Mouse (Mus musculus): ENCODE measurements around the gene Efcab6. TPM values are rescaled to one million over a fixed set of nuclear protein-coding genes. Genes with fewer than 3 reads are reported as not detected.

Efcab6 gene
- polyA plus RNA-seq, 1 experiment from 2014 or later = 0.33 TPM

GRCm38 (mm10) chr15:83997550-83997949 lies 67.6 kb downstream of the Efcab6 start:
- Histone ChIP-seq H3K27me3 (ENCODE audit: insufficient read depth, low read length) (no peaks in the 10 kb centered on the region), H3K36me3 (ENCODE audit: insufficient read depth) (no peaks in the 10 kb centered on the region), H3K27ac (ENCODE audit: low read depth) (peak overlapping the region; percentile 89), H3K4me3 (ENCODE audit: low read depth, low read length) (no peak overlapping the region), H3K4me1 (ENCODE audit: insufficient read depth) (peaks cover 12% of the 10 kb centered on the region; the same call in 1 of the 2 replicates), H3K9me3 (ENCODE audit: low read depth, low read length) (no peaks in the 10 kb centered on the region), H3K4me2 (peak overlapping the region; percentile 25; the same call in 1 of the 2 replicates), H3K9ac (no peak overlapping the region)
- TF ChIP-seq CTCF (IDR thresholded peaks at IDR 0.05; ENCODE audit: low read depth) = peak; percentile 49
- peak; percentile 80 for DNase-seq
- peak; percentile 94 for ATAC-seq (ENCODE audit: insufficient read depth)
- WGBS = 8% methylated on average over 4 of the region's 4 CpGs

GRCm38 (mm10) chr15:83996864-83997263 lies 68.3 kb downstream of the Efcab6 start:
- TF ChIP-seq CTCF (IDR thresholded peaks at IDR 0.05; ENCODE audit: low read depth) = no peak
- no peaks in the 10 kb centered on the region for H3K9me3 ChIP-seq (ENCODE audit: low read depth, low read length)
- H3K27ac ChIP-seq (ENCODE audit: low read depth) = peak overlapping the region; percentile 89
- 45% methylated on average over 7 of the region's 7 CpGs for WGBS
- H3K27me3 ChIP-seq (ENCODE audit: insufficient read depth, low read length) = no peaks in the 10 kb centered on the region
- H3K4me3 ChIP-seq (ENCODE audit: low read depth, low read length) = no peak overlapping the region
- H3K36me3 ChIP-seq (ENCODE audit: insufficient read depth) = no peaks in the 10 kb centered on the region
- H3K4me2 ChIP-seq = no peak overlapping the region
- DNase-seq (peak; percentile 79), ATAC-seq (ENCODE audit: insufficient read depth) (peak; percentile 29)
- H3K4me1 ChIP-seq (ENCODE audit: insufficient read depth) = peaks cover 12% of the 10 kb centered on the region; the same call in 1 of the 2 replicates
- no peak overlapping the region for H3K9ac ChIP-seq

GRCm38 (mm10) chr15:83992191-83992590 lies 73.0 kb downstream of the Efcab6 start:
- no peaks in the 10 kb centered on the region for H3K27me3 ChIP-seq (ENCODE audit: insufficient read depth, low read length)

GRCm38 (mm10) chr15:83991461-83991860 lies 73.7 kb downstream of the Efcab6 start:
- ATAC-seq (ENCODE audit: insufficient read depth) (peak; percentile 69; the same call in 1 of the 2 replicates), DNase-seq (peak; percentile 65)
- Histone ChIP-seq H3K9ac (no peak overlapping the region), H3K27me3 (ENCODE audit: insufficient read depth, low read length) (no peaks in the 10 kb centered on the region), H3K36me3 (ENCODE audit: insufficient read depth) (no peaks in the 10 kb centered on the region), H3K4me3 (ENCODE audit: low read depth, low read length) (no peak overlapping the region), H3K4me2 (no peak overlapping the region), H3K4me1 (ENCODE audit: insufficient read depth) (peaks cover 3% of the 10 kb centered on the region; the same call in 1 of the 2 replicates), H3K9me3 (ENCODE audit: low read depth, low read length) (no peaks in the 10 kb centered on the region), H3K27ac (ENCODE audit: low read depth) (no peak overlapping the region)
- 4% methylated on average over 3 of the region's 3 CpGs for WGBS
- no peak for TF ChIP-seq CTCF (IDR thresholded peaks at IDR 0.05; ENCODE audit: low read depth)

More at GRCm38 (mm10) chr15:83992191-83992590, 73.0 kb downstream of the Efcab6 start:
- no peaks in the 10 kb centered on the region for H3K9me3 ChIP-seq (ENCODE audit: low read depth, low read length)
- ATAC-seq (ENCODE audit: insufficient read depth) (no peak), DNase-seq (no peak)
- no peaks in the 10 kb centered on the region for H3K36me3 ChIP-seq (ENCODE audit: insufficient read depth)
- no peak for TF ChIP-seq CTCF (IDR thresholded peaks at IDR 0.05; ENCODE audit: low read depth)
- H3K9ac ChIP-seq = no peak overlapping the region
- H3K4me1 ChIP-seq (ENCODE audit: insufficient read depth) = peaks cover 4% of the 10 kb centered on the region; the same call in 1 of the 2 replicates
- WGBS = 65% methylated on average over 15 of the region's 15 CpGs
- no peak overlapping the region for H3K4me3 ChIP-seq (ENCODE audit: low read depth, low read length)
- no peak overlapping the region for H3K4me2 ChIP-seq
- H3K27ac ChIP-seq (ENCODE audit: low read depth) = no peak overlapping the region

GRCm38 (mm10) chr15:83989241-83989640 lies 75.9 kb downstream of the Efcab6 start:
- 84% methylated on average over 5 of the region's 5 CpGs for WGBS
- DNase-seq = no peak
- H3K9me3 ChIP-seq (ENCODE audit: low read depth, low read length) = no peaks in the 10 kb centered on the region
- no peaks in the 10 kb centered on the region for H3K36me3 ChIP-seq (ENCODE audit: insufficient read depth)
- H3K4me1 ChIP-seq (ENCODE audit: insufficient read depth) = no peaks in the 10 kb centered on the region
- no peak overlapping the region for H3K9ac ChIP-seq
- H3K27me3 ChIP-seq (ENCODE audit: insufficient read depth, low read length) = no peaks in the 10 kb centered on the region
- no peak for TF ChIP-seq CTCF (IDR thresholded peaks at IDR 0.05; ENCODE audit: low read depth)
- no peak overlapping the region for H3K27ac ChIP-seq (ENCODE audit: low read depth)
- no peak for ATAC-seq (ENCODE audit: insufficient read depth)
- no peak overlapping the region for H3K4me2 ChIP-seq
- H3K4me3 ChIP-seq (ENCODE audit: low read depth, low read length) = no peak overlapping the region

- 40% methylated on average over 7 of the region's 7 CpGs for WGBS
- no peak for DNase-seq
- H3K27me3 ChIP-seq (ENCODE audit: insufficient read depth, low read length) = no peaks in the 10 kb centered on the region
These were observed 77.1 kb downstream of the Efcab6 start for GRCm38 (mm10) chr15:83988087-83988486.

GRCm38 (mm10) chr15:83982186-83982936 lies 82.8 kb downstream of the Efcab6 start:
- H3K4me1 ChIP-seq (ENCODE audit: insufficient read depth) = no peaks in the 10 kb centered on the region
- ATAC-seq (ENCODE audit: insufficient read depth) (no peak), DNase-seq (peak; percentile 67)
- no peaks in the 10 kb centered on the region for H3K27me3 ChIP-seq (ENCODE audit: insufficient read depth, low read length)
- H3K4me2 ChIP-seq = no peak overlapping the region
- no peak overlapping the region for H3K4me3 ChIP-seq (ENCODE audit: low read depth, low read length)
- no peaks in the 10 kb centered on the region for H3K36me3 ChIP-seq (ENCODE audit: insufficient read depth)
- TF ChIP-seq CTCF (IDR thresholded peaks at IDR 0.05; ENCODE audit: low read depth) = no peak
- H3K9ac ChIP-seq = no peak overlapping the region
- no peaks in the 10 kb centered on the region for H3K9me3 ChIP-seq (ENCODE audit: low read depth, low read length)
- WGBS = 58% methylated on average over 14 of the region's 14 CpGs
- H3K27ac ChIP-seq (ENCODE audit: low read depth) = no peak overlapping the region

More at GRCm38 (mm10) chr15:83988087-83988486, 77.1 kb downstream of the Efcab6 start:
- TF ChIP-seq CTCF (IDR thresholded peaks at IDR 0.05; ENCODE audit: low read depth) = no peak
- H3K4me1 ChIP-seq (ENCODE audit: insufficient read depth) = no peaks in the 10 kb centered on the region
- no peaks in the 10 kb centered on the region for H3K9me3 ChIP-seq (ENCODE audit: low read depth, low read length)
- no peak overlapping the region for H3K4me2 ChIP-seq
- no peak overlapping the region for H3K4me3 ChIP-seq (ENCODE audit: low read depth, low read length)
- no peak overlapping the region for H3K27ac ChIP-seq (ENCODE audit: low read depth)
- no peak overlapping the region for H3K9ac ChIP-seq
- no peaks in the 10 kb centered on the region for H3K36me3 ChIP-seq (ENCODE audit: insufficient read depth)
- ATAC-seq (ENCODE audit: insufficient read depth) = no peak

All from lung, embryonic 14.5 days (tissue).